Mouse (Mus musculus): ENCODE measurements around the gene Zc3h13.

DNA sequence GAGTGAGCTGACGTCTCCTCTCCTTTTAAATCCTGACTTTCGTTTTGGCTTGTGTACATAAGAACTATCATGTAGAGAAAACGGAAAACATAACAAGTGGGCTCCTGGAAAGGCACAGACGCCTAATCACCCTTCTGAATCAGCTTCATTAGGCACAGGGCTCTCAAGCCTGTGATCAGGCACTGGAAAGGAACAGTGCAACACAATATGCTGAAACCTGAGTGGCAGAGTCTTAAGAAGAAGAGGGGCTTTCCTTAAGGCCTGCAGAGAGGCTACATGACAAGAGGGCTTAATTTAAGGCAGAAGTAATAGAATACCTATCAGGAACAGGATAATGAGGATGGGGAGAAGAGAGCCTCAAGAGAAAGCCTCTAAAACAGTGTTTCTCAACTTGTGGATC, 67.5 kb downstream of the Zc3h13 start:
- TF ChIP-seq EP300 (optimal IDR thresholded peaks at IDR 0.05) (no peak), CTCF (IDR thresholded peaks at IDR 0.05; ENCODE audit: low read depth) (no peak)
